10 mouse cellular contexts compared by ENCODE assay signal in genomic region chr10:54059092-54059496, GRCm38 (mm10). TPM values are rescaled to one million over a fixed set of nuclear protein-coding genes. Genes with fewer than 3 reads are reported as not detected.
DNase-seq lines count a peak whose midpoint lies in the region; TF ChIP-seq lines count a peak whose summit lies in the region.
"Had no signal": no experiment of that assay in that cellular context is flagged by ENCODE, and none has a peak within 500 bp of the region (broad histone marks: within the 10 kb centered on the region; RNA-seq: fewer than 3 reads in every experiment).

No protein-coding gene starts in this region.

- no peak for TF ChIP-seq CTCF in spleen, adult 2 months (IDR thresholded peaks at IDR 0.05; ENCODE audit: extremely low read depth, insufficient read depth, insufficient read length, insufficient replicate concordance)

- peaks cover 22% of the 10 kb centered on the region; the same call in 1 of the 2 replicates for H3K4me1 ChIP-seq in heart, embryonic 10.5 days
- H3K4me1 ChIP-seq in spleen, adult 2 months (ENCODE audit: control insufficient read depth, insufficient read depth, insufficient read length): peaks cover 15% of the 10 kb centered on the region
- H3K4me1 ChIP-seq: embryonic facial prominence, embryonic 15.5 days had no signal

- 4% methylated on average over 3 of the region's 3 CpGs for WGBS in heart, embryonic 10.5 days
- 74% methylated on average over 3 of the region's 3 CpGs for WGBS in spleen, adult 2 months

- peak; percentile 88 for DNase-seq in heart, embryonic 10.5 days (ENCODE audit: low spot score)
- DNase-seq in heart, postnatal 14 days: no peak
- DNase-seq in spleen, adult 2 months (ENCODE audit: low read depth in 1 of 2, low spot score in 2 of 2): no peak
- no peak for DNase-seq in spleen, postnatal 36 days (ENCODE audit: low spot score in 2 of 2)
- DNase-seq in kidney, postnatal 14 days: peak; percentile 17
- DNase-seq in left cerebral cortex, adult 11 months (ENCODE audit: low spot score): no peak
- DNase-seq in thymus, postnatal 14 days: no peak
- no peak for DNase-seq in cerebellum, adult 18-20 months
- DNase-seq: gastrocnemius, postnatal 25 days had no signal

- peaks cover 7% of the 10 kb centered on the region; the same call in 1 of the 2 replicates for H3K36me3 ChIP-seq in heart, embryonic 10.5 days
- peaks cover 5% of the 10 kb centered on the region; the same call in 1 of the 2 replicates for H3K36me3 ChIP-seq in spleen, adult 2 months (ENCODE audit: control insufficient read depth, insufficient read depth, low read length)
- H3K36me3 ChIP-seq: embryonic facial prominence, embryonic 15.5 days had no signal

- no peaks in the 10 kb centered on the region for H3K27me3 ChIP-seq in heart, embryonic 10.5 days (ENCODE audit: insufficient read depth, poor library complexity, severe bottlenecking)
- H3K27me3 ChIP-seq in spleen, adult 2 months (ENCODE audit: control insufficient read depth, insufficient read depth, low read length): no peaks in the 10 kb centered on the region
- H3K27me3 ChIP-seq: embryonic facial prominence, embryonic 15.5 days had no signal

- H3K9me3 ChIP-seq in heart, embryonic 10.5 days: no peaks in the 10 kb centered on the region
- H3K9me3 ChIP-seq: embryonic facial prominence, embryonic 15.5 days had no signal

- intact Hi-C loops in heart, postnatal 14 days (cut with DNase I): loop anchor here (2.0 kb wide), 1 partner anchor 18 kb away; no protein-coding TSS in a partner anchor

- no peak for TF ChIP-seq POLR2A in spleen, adult 2 months (IDR thresholded peaks at IDR 0.05; ENCODE audit: low read depth, low read length)

- no peak overlapping the region for H3K4me3 ChIP-seq in heart, embryonic 10.5 days
- H3K4me3 ChIP-seq in spleen, adult 2 months (ENCODE audit: extremely low read depth, insufficient read depth, insufficient read length): no peak overlapping the region
- H3K4me3 ChIP-seq: embryonic facial prominence, embryonic 15.5 days had no signal

- H3K27ac ChIP-seq in heart, embryonic 10.5 days: peak overlapping the region; percentile 56; the same call in 1 of the 2 replicates
- peak overlapping the region; percentile 34; the same call in 1 of the 2 replicates for H3K27ac ChIP-seq in spleen, adult 2 months (ENCODE audit: insufficient read depth, low read length)
- H3K27ac ChIP-seq: embryonic facial prominence, embryonic 15.5 days had no signal

RNA-seq across cellular contexts. Expression of gene Man1a, which starts 17.3 kb away (rescaled TPM):
- polyA plus RNA-seq in heart, embryonic 10.5 days (2016; fragmentation: Nextera tagmentation; extraction: Ambion mirVana): 8.1 and 11.2 TPM in 2 replicates
- 10 to 100 TPM; 32.1 to 36.6 TPM for total RNA-seq in heart, postnatal 14 days (2021)
- 35.7 and 54.1 TPM in 2 replicates for polyA plus RNA-seq in spleen, adult 2 months (2012; rRNA removed)

Comparison
In these comparisons a context has a peak if more than half of its experiments do, and no peak if none do; other contexts are left out.
1. DNase-seq: peak in heart, embryonic 10.5 days (single experiment) and kidney, postnatal 14 days (single experiment); none in heart, postnatal 14 days (0 of 2), spleen, adult 2 months (0 of 2), spleen, postnatal 36 days (0 of 2), left cerebral cortex, adult 11 months (single experiment), thymus, postnatal 14 days (single experiment) and cerebellum, adult 18-20 months (0 of 2).